Mouse (Mus musculus): ENCODE data around the gene Morc4. TPM values are rescaled to one million over a fixed set of nuclear protein-coding genes. Genes with fewer than 3 reads are reported as not detected.

The Morc4 gene
- polyA plus RNA-seq (2011; ENCODE audit: insufficient read depth, insufficient read length, low read depth, missing spikeins): 19.2 and 24.3 TPM in 2 replicates

DNA sequence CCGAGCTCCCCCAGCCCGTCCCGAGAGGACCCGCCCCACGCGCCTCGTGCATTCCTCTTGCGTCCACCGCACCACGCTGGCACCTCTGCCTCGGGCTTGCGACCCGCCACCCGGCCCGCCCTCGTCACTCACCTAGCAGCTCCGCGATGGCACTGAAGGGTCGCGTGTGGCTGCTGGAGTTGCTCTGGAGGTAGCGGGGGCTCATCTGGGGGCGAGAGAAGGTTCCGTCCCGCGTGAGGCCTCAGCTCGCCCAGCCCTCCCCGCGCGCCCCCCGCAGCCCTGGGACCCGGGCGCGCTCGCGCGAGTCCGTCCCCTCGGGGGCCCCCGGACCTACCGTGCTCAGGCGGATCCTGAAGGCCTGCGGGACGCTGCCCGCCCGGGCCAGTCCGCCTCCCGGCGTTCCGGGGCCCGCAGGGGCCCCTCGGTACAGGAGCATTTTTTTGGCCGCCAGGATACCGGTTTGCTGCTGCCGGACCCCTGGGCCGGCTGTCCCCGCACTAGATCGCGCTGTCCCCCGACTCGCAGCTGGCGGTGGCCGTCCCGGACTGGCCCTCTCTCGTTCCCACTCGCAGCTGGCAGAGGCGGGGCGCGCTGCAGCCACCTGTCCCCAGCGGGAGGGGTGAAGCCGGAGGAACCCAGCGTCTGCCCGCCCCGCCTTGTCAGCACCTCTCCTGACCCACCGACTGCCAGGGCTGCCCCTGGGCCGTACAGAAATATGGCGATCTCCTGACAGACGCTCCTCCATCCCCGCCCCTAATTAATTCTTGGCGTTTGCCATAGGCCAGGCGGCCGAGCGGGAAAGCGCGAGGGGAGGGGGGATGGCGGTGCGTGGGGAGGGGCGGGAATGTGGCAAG lies at the start of gene Morc4:
TSS of gene Morc4 (minus strand) at position 740 of the 854 bp plus-strand sequence.
- Histone ChIP-seq H3K9ac (ENCODE audit: low read depth, poor library complexity, severe bottlenecking) (peak within 1 kb of the TSS; percentile 93), H3K36me3 (ENCODE audit: control insufficient read depth, insufficient read depth, low read length, poor library complexity, severe bottlenecking) (no peaks in the 10 kb centered on the region), H3K9me3 (replicated peaks; ENCODE audit: control insufficient read depth, insufficient read depth, low read length, poor library complexity, severe bottlenecking) (no peaks in the 10 kb centered on the region), H3K27me3 (ENCODE audit: control insufficient read depth, insufficient read depth, low read length, poor library complexity, severe bottlenecking) (peaks cover 5% of the 10 kb centered on the region), H3K4me3 (ENCODE audit: low read depth, low read length) (peak within 1 kb of the TSS; percentile 72), H3K27ac (ENCODE audit: insufficient read depth, low read length) (no peak within 1 kb of the TSS), H3K4me1 (ENCODE audit: control insufficient read depth, insufficient read depth, low read length) (no peaks in the 10 kb centered on the region)
- TF ChIP-seq POLR2A (IDR thresholded peaks at IDR 0.05; ENCODE audit: insufficient read depth, low read length) (no peak), EP300 (IDR thresholded peaks at IDR 0.05; ENCODE audit: insufficient read depth, low read depth, low read length) (no peak), CTCF (IDR thresholded peaks at IDR 0.05; ENCODE audit: low read depth, low read length) (no peak)

DNA sequence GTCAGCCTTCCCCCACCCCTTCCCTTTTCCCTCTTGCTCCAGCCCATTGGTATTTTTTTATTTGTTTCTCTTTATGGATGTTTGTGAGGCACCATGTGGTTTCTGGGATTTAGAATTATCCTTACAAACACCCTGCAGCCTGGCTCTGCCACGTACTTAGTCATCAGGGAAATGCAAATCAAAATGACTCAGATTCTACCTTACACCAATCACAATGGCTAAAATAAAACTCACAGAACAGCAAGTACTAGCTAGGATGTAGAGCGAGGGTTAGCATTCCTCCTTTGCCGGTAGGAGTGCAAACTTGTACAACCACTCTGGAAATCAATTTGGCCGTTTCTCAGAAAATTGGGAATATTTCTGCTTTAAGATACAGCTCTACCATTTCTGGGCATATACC lies 49.1 kb upstream of the Morc4 start:
- H3K9me3 ChIP-seq (replicated peaks; ENCODE audit: control insufficient read depth, insufficient read depth, low read length, poor library complexity, severe bottlenecking): no peaks in the 10 kb centered on the region
- H3K27ac ChIP-seq (ENCODE audit: insufficient read depth, low read length): no peak overlapping the region
- TF ChIP-seq EP300 (IDR thresholded peaks at IDR 0.05; ENCODE audit: insufficient read depth, low read depth, low read length): no peak
- TF ChIP-seq CTCF (IDR thresholded peaks at IDR 0.05; ENCODE audit: low read depth, low read length): no peak
- TF ChIP-seq POLR2A (IDR thresholded peaks at IDR 0.05; ENCODE audit: insufficient read depth, low read length): no peak
- H3K9ac ChIP-seq (ENCODE audit: low read depth, poor library complexity, severe bottlenecking): no peak overlapping the region
- no peaks in the 10 kb centered on the region for H3K36me3 ChIP-seq (ENCODE audit: control insufficient read depth, insufficient read depth, low read length, poor library complexity, severe bottlenecking)
- H3K27me3 ChIP-seq (ENCODE audit: control insufficient read depth, insufficient read depth, low read length, poor library complexity, severe bottlenecking): no peaks in the 10 kb centered on the region
- H3K4me3 ChIP-seq (ENCODE audit: low read depth, low read length): no peak overlapping the region
- H3K4me1 ChIP-seq (ENCODE audit: control insufficient read depth, insufficient read depth, low read length): no peaks in the 10 kb centered on the region

DNA sequence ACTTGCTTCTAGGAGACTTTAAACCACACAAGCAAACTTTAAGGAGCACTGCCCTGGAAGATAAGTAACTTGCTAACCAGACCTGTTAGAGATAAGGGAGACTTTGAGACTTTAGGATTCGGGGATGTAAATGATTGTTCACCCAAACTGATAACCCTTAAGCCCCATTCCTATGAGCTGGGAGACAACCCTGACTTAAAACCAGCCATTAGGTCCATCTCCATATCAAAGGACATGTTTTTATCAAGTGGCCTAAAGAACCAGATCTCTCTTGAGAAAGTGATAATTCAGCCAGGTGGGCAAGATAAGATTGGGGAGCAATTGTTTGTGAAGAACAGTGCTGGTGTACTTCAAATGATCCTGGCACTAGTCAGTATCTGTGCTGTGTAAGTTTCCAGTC lies 19.9 kb upstream of the Morc4 start:
- H3K9ac ChIP-seq (ENCODE audit: low read depth, poor library complexity, severe bottlenecking): no peak overlapping the region
- no peaks in the 10 kb centered on the region for H3K36me3 ChIP-seq (ENCODE audit: control insufficient read depth, insufficient read depth, low read length, poor library complexity, severe bottlenecking)
- no peak overlapping the region for H3K4me3 ChIP-seq (ENCODE audit: low read depth, low read length)
- TF ChIP-seq POLR2A (IDR thresholded peaks at IDR 0.05; ENCODE audit: insufficient read depth, low read length): no peak
- TF ChIP-seq EP300 (IDR thresholded peaks at IDR 0.05; ENCODE audit: insufficient read depth, low read depth, low read length): no peak
- TF ChIP-seq CTCF (IDR thresholded peaks at IDR 0.05; ENCODE audit: low read depth, low read length): no peak
- no peaks in the 10 kb centered on the region for H3K9me3 ChIP-seq (replicated peaks; ENCODE audit: control insufficient read depth, insufficient read depth, low read length, poor library complexity, severe bottlenecking)
- H3K27ac ChIP-seq (ENCODE audit: insufficient read depth, low read length): no peak overlapping the region
- no peaks in the 10 kb centered on the region for H3K27me3 ChIP-seq (ENCODE audit: control insufficient read depth, insufficient read depth, low read length, poor library complexity, severe bottlenecking)
- H3K4me1 ChIP-seq (ENCODE audit: control insufficient read depth, insufficient read depth, low read length): no peaks in the 10 kb centered on the region

DNA sequence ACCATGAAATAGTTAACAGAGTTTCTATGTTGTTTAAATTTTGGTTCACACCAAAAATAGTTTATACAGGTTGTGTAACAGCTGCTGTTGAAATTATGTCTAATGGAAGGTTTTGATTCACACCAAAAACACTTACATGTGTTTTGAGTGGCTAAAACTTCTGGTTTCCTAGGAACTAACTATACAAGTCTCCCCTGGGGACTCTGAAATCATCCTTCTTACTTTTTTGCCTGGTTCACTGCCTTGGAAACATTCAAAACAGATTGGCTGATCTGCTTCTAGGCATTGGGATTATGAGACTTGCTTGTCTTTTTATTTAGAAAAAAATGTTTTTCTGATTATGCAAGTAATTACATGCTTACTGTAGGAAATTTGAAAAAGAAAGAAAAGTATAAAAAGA lies 11.7 kb upstream of the Morc4 start:
- no peaks in the 10 kb centered on the region for H3K9me3 ChIP-seq (replicated peaks; ENCODE audit: control insufficient read depth, insufficient read depth, low read length, poor library complexity, severe bottlenecking)
- H3K4me1 ChIP-seq (ENCODE audit: control insufficient read depth, insufficient read depth, low read length): no peaks in the 10 kb centered on the region
- H3K27me3 ChIP-seq (ENCODE audit: control insufficient read depth, insufficient read depth, low read length, poor library complexity, severe bottlenecking): no peaks in the 10 kb centered on the region
- no peaks in the 10 kb centered on the region for H3K36me3 ChIP-seq (ENCODE audit: control insufficient read depth, insufficient read depth, low read length, poor library complexity, severe bottlenecking)
- H3K4me3 ChIP-seq (ENCODE audit: low read depth, low read length): no peak overlapping the region
- H3K27ac ChIP-seq (ENCODE audit: insufficient read depth, low read length): no peak overlapping the region
- TF ChIP-seq CTCF (IDR thresholded peaks at IDR 0.05; ENCODE audit: low read depth, low read length) (no peak), EP300 (IDR thresholded peaks at IDR 0.05; ENCODE audit: insufficient read depth, low read depth, low read length) (no peak), POLR2A (IDR thresholded peaks at IDR 0.05; ENCODE audit: insufficient read depth, low read length) (no peak)
- no peak overlapping the region for H3K9ac ChIP-seq (ENCODE audit: low read depth, poor library complexity, severe bottlenecking)

DNA sequence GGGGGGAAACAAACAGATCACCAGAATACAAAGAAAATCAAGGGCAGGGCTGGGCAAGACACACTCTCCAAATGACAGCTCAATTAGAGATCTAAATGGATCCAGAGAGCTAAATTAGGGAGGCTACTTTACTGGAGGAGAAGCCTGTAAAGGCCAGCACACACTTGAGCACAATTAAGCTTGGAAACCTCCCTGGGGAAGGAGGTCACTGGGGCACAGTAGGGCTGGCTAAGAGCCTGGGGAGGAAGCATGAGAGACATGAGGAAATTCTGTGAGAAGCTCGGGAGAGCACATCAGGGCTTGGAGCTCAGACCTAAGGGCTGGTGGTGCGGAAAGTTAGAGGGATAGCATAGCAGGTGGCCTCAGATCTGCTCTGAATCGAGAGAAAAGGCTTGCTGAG lies 6.5 kb upstream of the Morc4 start:
- TF ChIP-seq CTCF (IDR thresholded peaks at IDR 0.05; ENCODE audit: low read depth, low read length): no peak
- TF ChIP-seq EP300 (IDR thresholded peaks at IDR 0.05; ENCODE audit: insufficient read depth, low read depth, low read length): no peak
- no peak for TF ChIP-seq POLR2A (IDR thresholded peaks at IDR 0.05; ENCODE audit: insufficient read depth, low read length)
- no peak overlapping the region for H3K4me3 ChIP-seq (ENCODE audit: low read depth, low read length)

DNA sequence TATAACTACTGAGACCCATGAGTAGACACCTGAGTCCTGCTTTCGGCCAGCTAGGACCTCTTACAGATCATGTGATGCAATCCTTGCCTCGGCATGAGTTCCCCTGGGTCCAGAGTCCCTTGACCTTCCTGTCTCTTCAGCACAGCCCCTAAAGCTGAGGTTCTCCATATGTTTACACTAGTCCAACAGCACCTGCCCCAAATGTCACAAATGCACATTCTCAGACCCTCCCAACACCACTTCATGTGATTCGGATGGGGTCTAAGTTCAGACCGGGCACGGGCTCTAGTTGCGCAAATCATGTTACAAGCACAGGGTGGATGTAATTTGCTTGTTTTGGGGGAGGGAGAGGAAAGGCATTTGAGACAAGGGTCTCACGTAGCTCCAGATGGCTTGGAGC lies 5.6 kb upstream of the Morc4 start:
- TF ChIP-seq POLR2A (IDR thresholded peaks at IDR 0.05; ENCODE audit: insufficient read depth, low read length) (no peak), CTCF (IDR thresholded peaks at IDR 0.05; ENCODE audit: low read depth, low read length) (no peak), EP300 (IDR thresholded peaks at IDR 0.05; ENCODE audit: insufficient read depth, low read depth, low read length) (no peak)
- Histone ChIP-seq H3K4me1 (ENCODE audit: control insufficient read depth, insufficient read depth, low read length) (no peaks in the 10 kb centered on the region), H3K27me3 (ENCODE audit: control insufficient read depth, insufficient read depth, low read length, poor library complexity, severe bottlenecking) (no peaks in the 10 kb centered on the region; the same call in 1 of the 2 replicates), H3K27ac (ENCODE audit: insufficient read depth, low read length) (no peak overlapping the region), H3K4me3 (ENCODE audit: low read depth, low read length) (no peak overlapping the region), H3K9me3 (replicated peaks; ENCODE audit: control insufficient read depth, insufficient read depth, low read length, poor library complexity, severe bottlenecking) (no peaks in the 10 kb centered on the region), H3K9ac (ENCODE audit: low read depth, poor library complexity, severe bottlenecking) (no peak overlapping the region), H3K36me3 (ENCODE audit: control insufficient read depth, insufficient read depth, low read length, poor library complexity, severe bottlenecking) (no peaks in the 10 kb centered on the region)

More for the DNA sequence above, 6.5 kb upstream of the Morc4 start:
- Histone ChIP-seq H3K36me3 (ENCODE audit: control insufficient read depth, insufficient read depth, low read length, poor library complexity, severe bottlenecking) (no peaks in the 10 kb centered on the region), H3K4me1 (ENCODE audit: control insufficient read depth, insufficient read depth, low read length) (no peaks in the 10 kb centered on the region), H3K27ac (ENCODE audit: insufficient read depth, low read length) (no peak overlapping the region), H3K9ac (ENCODE audit: low read depth, poor library complexity, severe bottlenecking) (no peak overlapping the region), H3K9me3 (replicated peaks; ENCODE audit: control insufficient read depth, insufficient read depth, low read length, poor library complexity, severe bottlenecking) (no peaks in the 10 kb centered on the region), H3K27me3 (ENCODE audit: control insufficient read depth, insufficient read depth, low read length, poor library complexity, severe bottlenecking) (no peaks in the 10 kb centered on the region)
